Mouse (Mus musculus): ENCODE results near the gene Ccdc180.

Gene Ccdc180

DNA sequence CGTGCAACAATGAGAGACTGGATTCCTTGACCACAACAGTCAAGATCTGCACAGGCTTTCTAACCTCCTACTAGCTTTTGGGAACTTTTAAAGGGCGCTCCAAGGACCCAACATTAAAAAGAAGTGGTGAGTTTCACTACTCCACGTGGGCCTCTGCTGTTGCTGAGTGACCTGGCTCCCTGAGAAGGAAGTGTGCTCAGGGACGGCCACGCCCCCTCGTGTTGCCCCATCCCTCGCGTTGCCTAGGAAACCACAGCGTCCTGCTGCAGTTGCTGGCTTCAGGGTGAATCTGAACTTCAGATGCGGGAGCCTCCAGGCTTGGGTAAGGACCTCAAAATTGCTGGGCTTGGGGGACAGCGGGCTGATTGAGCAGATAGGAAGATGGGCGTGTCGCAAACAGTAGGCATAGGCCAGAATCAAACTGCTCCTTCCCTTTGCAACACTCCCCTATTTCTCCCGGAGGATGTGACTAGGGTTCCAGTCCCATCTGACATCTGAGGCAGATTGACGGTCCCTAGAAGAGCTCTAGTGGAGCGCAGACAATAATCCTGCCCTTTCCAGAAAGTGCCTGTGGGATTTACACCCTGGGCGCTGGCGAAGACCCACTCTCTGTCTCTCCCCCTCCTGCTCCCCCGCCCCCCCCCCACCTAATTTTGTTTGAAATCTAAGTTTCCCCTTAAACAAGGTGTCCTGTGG lies at the start of gene Ccdc180:
Gene Ccdc180, plus strand, starts transcription at position 238 of the 696 bp plus-strand sequence.
- peak; percentile 22 for DNase-seq (ENCODE audit: low spot score)

- DNase-seq (ENCODE audit: low spot score) = no peak
Measured at GRCm38 (mm10) chr4:45844355-45844754, 45.7 kb upstream of the Ccdc180 start.

GRCm38 (mm10) chr4:45846263-45846662 lies 43.8 kb upstream of the Ccdc180 start:
- DNase-seq (ENCODE audit: low spot score) = no peak

GRCm38 (mm10) chr4:45848109-45848824 lies 41.8 kb upstream of the Ccdc180 start, which contains the start of gene Stra6l:
Gene Stra6l (plus strand): TSS chr4:45848664.
- no peak for DNase-seq (ENCODE audit: low spot score)

GRCm38 (mm10) chr4:45848825-45849156 lies 41.3 kb upstream of the Ccdc180 start:
- DNase-seq (ENCODE audit: low spot score) = no peak

DNA sequence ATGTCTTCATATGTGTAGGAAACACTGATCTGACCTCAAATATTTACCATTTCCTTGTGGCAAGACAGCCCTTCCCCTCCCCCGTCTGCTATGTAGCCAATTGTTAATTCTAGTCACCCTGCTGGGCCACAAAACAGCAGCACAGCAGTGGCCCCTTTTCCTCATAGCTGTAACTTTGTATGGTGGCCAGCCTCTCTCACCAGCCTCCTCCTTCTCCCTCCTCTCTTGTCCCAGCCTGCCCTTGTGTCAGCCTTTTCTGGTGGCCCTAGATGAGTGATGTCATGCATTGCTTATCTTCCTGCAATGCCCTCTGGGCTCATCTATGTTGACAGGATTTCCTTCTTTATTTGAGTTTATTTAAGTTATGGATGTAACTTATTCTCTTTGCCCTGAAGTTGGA lies 40.7 kb upstream of the Ccdc180 start:
- no peak for DNase-seq (ENCODE audit: low spot score)

DNA sequence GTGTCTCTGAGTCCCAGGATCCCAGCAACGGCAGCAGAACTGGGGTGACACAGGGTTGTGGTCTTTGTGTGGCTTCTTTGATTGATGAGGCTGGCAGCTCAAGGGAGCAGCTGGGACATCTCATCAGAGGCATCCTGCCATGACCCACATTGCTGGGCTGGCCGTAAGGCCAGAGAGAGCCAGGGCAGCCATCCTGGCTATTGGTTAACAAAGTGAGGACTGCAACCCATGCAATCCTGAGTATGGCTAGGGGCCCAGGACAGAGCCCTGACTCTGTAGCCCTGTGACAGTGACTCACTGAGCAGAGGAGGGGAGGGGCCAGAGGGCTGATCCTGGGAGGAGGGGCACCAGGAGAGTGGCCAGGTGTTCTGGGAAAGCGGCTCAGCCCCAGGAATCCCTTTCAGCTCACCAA lies 38.5 kb upstream of the Ccdc180 start:
- DNase-seq (ENCODE audit: low spot score) = no peak

GRCm38 (mm10) chr4:45853496-45854246 lies 36.4 kb upstream of the Ccdc180 start:
- DNase-seq (ENCODE audit: low spot score) = no peak

DNA sequence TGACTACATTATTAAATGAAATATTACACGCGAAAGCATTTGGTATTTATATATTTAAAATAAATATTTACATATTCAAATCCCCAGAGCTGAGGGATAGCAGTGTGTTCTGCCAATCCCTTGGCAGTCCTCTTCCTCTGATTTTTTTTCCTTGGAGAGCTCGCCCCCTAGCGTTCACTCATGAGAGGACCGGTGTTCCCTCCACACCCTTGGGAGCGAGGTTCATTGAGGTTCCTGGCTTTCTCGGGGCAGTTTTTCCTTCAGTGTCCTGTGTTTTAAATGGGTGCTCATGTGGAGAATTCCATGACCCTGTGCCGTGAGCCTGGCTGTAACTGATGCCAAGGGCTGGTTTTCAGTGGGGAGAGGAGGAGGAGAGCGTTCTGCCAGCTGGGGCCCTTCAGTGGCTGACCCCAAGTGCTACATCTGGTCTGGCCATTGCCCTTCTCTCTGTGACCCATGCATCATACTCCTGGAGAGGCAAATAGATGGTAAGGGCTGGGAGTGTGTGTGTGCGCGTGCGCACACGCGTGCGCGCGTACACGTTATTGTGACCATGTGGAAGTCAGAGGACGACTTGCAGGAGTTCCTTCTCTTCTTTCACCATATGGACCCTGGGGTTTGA lies 34.2 kb upstream of the Ccdc180 start:
- DNase-seq (ENCODE audit: low spot score) = peak; percentile 28

GRCm38 (mm10) chr4:45861160-45861559 lies 28.9 kb upstream of the Ccdc180 start:
- no peak for DNase-seq (ENCODE audit: low spot score)

GRCm38 (mm10) chr4:45867416-45867815 lies 22.7 kb upstream of the Ccdc180 start:
- no peak for DNase-seq (ENCODE audit: low spot score)

- DNase-seq (ENCODE audit: low spot score) = no peak
Measured at GRCm38 (mm10) chr4:45869021-45869815, 20.9 kb upstream of the Ccdc180 start.

DNA sequence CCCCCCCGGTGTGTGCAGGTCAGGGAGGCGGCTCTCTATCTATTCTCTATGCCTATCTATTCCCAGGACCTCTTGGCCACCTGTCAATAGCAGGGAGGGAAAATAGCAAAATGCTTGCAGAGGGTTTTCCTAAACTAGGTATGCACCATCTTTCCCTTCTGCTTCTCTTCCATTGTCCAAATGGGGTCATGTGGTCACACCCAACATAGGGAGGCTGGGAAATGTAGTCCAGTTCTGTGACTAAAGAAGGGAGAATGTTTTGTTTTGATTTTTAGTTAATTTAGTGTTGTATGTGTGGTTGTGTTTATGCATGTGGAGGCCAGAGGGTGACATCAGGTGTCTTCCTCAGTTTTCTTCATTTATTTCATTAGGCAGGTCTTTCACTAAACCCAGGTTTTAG lies 18.0 kb upstream of the Ccdc180 start:
- no peak for DNase-seq (ENCODE audit: low spot score)

DNA sequence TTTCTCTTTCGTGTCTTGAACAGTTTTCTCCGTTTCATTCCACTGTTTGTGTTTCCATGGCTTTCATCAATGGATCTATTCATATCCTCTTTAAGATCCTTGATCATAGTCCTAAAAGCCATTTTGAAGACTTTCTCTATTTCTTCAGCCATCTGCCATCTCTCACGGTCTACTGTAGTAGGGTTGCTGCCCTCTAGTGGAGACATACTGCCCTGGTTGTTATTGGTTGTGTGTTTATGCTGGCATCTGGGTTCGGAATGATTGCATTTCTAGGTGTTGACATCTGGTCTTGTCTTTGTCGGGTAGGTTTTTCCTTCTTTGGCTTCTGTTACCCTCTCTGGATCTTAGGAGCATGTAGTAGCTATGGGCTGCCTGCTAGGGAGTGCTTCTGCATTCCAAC lies 11.2 kb upstream of the Ccdc180 start:
- DNase-seq (ENCODE audit: low spot score) = peak; percentile 51

GRCm38 (mm10) chr4:45882521-45882920 lies 7.6 kb upstream of the Ccdc180 start:
- no peak for DNase-seq (ENCODE audit: low spot score)

GRCm38 (mm10) chr4:45883250-45883649 lies 6.9 kb upstream of the Ccdc180 start:
- DNase-seq (ENCODE audit: low spot score) = no peak

DNA sequence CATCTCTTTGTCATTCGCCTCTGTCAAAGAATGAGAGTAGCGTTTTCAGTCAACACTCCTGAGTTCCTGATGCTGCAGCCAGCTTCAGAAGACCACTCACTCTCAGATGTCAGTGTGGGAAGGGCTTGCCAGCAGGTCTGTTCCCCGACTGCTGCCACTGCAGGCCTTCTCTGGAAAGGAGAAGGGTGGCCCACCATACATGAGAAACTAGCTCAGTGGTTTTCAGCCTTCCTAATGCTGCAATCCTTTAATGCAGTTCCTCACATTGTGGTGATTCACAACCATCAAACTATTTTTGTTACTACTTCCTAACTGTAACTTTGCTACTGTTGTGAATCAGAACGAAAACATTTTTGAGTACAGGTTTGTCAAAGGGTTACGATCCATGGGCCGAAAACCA lies 616 bp upstream of the Ccdc180 start:
- no peak for DNase-seq (ENCODE audit: low spot score)

DNA sequence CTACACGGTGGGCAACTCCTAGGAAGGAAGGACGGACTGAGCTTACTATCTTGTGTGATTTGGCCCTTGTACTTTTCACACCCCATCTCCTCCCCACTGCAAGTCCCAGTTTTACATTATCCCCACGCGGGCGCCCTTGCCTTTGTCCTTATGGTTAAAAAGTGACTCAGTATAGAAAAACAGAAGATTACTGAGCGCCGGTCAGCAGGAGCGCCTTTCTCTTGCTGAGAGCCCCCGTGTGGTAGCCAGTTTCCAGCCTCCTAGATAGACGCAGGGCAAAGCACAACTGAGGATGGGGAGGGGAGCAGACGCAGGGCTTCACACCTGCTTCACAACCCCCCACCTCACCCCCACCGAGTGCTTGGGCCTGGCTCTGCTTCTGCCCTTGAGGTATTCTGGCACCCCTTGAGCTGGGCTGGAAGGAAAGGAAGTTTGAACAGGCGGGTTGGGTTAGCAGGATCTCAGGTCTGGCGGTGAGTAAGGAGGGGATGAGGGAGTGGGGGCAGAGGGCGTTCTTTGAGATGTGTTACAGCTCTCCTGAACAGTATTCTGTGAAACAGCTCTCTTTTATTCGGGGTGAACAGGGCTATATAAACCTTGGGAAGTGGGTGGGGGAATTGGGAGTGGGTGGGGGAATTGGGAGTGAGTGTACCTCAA lies 6.5 kb downstream of the Ccdc180 start:
- no peak for DNase-seq (ENCODE audit: low spot score)

DNA sequence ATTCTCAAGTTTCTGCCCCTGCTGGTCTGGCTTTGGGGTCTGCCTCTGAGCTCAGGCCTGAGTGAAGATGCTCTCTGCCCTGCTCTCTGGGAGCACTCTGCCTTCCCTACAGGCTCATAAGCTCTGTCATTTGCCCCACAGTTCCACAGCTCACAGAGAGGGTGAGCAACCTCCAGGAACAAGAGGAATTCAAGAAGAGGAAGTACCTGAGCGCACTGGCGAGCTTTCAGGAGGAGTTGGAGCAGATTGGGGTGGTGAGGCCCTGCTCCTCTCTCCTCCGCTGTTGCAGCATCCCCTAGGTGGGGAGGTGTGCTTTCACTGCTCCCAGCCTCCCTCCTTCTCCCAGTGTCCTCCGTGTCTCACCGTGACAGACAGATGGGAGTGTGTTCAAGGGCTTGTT lies 8.3 kb downstream of the Ccdc180 start:
- no peak for DNase-seq (ENCODE audit: low spot score)

DNA sequence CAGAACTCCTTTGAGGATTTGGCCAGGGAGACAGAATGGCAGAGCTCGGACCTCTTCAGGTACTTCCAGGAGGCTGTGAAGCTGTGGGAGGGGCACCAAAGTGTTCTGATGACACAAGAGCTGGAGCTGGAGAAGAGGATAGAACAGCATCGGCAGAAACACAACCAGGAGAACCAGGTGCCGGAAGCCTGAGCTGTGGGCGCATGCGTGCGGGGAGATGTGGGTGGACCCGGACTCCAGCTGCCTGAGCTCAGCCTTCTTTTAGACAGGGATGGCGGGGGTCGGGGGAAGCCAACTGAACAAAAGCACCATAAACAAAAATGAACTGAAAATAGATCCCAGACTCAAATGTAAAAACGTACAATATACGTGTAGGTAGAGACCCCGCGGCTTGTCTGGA lies 19.2 kb downstream of the Ccdc180 start:
- DNase-seq (ENCODE audit: low spot score) = peak; percentile 10

- no peak for DNase-seq (ENCODE audit: low spot score)
Measured at GRCm38 (mm10) chr4:45909924-45910323, 19.8 kb downstream of the Ccdc180 start.

Data from left cerebral cortex, adult 11 months (tissue).